Mouse (Mus musculus): ENCODE data around the gene Zfp689. TPM values are rescaled to one million over a fixed set of nuclear protein-coding genes. Genes with fewer than 3 reads are reported as not detected.

The Zfp689 gene
- polyA plus RNA-seq (2012; rRNA removed): 1.3 and 1.5 TPM in 2 replicates

DNA sequence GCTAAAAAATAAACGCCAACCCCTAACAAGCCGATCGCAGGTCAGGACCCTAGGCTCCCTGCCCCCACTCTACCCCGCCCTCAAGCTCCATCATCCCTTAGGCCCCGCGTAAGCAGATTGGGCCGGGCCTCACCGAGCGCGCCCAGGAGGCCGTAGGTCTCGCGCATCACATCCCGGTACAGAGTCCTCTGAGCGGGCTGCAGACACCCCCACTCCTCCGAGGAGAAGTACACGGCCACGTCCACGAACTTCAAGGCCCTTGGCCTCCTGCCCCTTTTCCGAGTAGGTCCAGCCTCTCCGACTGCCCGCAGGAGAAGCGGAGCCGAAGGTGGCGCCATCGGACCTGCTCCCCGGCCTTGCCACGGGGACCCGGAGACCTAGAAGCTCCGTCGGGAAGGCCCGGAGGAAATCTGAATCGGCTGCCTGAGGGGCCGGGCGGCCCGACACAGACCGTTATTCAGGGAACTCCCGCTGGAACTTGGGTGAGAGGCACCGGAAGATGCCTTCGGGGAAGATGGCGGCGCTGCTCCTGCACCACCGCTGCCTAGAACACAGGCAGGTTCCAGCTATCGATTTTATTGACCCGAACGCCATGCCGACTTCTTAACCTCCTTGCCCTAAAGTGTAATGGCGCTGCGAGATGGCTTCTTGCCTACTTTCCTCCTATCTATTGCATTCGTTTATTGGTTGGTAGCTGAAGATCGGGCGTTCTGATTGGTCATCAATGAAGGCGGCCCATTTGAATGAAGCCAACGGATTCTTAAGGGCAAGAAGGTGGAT, at the start of gene Zfp689:
Gene Zfp689 (minus strand): TSS at position 638 of the 780 bp plus-strand sequence.

DNA sequence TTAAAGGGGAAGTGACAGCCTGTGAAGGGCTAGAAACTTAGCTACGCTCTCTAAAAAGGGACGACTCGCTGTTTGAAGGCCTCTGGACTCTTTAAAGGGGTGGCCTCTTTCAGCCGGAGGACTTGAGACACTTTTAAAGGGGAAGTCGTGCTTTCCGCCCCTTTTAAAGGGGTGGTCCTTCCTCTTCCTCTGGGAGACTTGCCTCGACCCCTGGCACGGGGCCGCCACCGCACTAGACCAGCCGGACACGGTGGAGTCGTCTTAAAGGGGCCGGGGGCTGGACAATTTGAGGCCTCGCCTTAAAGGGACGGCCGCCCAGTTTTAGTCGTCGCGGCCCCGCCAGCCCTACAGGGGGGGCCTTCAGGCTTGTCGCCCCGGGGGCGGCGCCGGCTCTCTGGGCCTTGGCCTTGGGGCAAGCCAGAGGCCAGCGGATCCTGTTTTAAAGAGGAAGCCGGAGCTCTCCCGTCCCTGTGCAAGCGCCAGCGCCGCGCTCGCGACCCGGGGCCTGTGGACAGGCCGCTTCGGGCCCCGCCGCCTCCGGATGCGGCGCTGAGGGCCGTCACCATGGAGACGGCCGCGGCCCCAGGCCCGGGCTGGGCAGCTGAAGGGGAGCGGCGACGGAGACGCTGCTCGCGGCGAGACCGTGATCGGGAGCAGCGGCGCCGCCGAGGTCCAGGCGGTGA, 29.8 kb upstream of the Zfp689 start, which contains the start of gene Fbrs:
Gene Fbrs (plus strand): TSS at position 565 of the 683 bp plus-strand sequence.

DNA sequence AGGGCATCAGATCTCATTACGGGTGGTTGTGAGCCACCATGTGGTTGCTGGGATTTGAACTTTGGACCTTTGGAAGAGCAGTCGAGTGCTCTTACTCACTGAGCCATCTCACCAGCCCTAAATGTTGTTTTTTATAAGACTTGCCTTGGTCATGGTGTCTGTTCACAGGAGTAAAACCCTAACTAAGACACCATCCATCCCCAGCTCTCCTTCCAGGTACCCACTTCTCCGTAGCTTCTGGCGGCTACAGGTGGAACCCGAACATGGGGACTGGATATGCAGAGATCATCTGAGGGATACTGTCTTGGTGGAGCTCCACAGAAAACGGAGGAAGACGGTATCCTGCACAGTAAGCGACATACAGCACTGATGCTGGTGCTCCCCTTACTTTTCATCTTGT, 10.4 kb upstream of the Zfp689 start, which contains the start of gene Prr14:
Gene Prr14 (plus strand): TSS at position 301 of the 400 bp plus-strand sequence.

DNA sequence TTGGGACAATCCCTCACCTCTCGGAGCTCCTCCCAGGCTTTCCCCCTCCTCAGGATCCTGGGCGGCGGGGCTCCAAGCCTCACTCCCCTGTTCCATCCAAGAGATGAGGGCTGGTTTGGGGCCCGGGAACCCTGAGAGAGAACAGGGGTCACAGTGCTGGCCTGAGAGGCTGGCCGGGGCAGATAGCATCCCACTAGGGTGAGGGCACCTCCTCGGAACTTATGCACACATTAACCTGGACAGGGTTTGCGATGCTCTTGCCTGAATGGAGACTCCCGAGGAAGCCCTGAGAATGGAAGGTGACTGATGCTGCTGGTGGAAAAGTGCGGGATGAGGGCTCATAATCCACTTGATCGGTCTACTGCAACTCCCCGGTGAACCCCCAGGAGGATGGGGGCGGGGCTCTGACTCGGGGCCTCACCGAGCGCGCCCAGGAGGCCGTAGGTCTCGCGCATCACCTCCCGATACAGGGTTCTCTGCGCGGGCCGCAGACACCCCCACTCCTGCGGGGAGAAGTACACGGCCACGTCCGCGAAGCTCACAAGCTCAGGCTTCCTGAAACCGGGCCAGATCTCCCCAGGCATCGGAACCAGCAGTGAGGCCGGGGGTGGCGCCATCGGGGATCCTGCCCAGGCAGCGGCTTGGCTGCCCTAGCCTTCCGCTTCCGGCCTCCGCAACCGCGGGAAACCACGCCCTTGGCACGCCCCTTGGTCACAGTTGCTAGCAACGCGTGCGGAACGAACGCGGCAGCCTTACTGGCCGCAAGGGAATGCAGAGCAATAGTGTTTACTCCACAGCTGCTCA, 27.4 kb downstream of the Zfp689 start, which contains the start of gene Zfp688:
Gene Zfp688 (minus strand): TSS at position 681 of the 804 bp plus-strand sequence.

DNA sequence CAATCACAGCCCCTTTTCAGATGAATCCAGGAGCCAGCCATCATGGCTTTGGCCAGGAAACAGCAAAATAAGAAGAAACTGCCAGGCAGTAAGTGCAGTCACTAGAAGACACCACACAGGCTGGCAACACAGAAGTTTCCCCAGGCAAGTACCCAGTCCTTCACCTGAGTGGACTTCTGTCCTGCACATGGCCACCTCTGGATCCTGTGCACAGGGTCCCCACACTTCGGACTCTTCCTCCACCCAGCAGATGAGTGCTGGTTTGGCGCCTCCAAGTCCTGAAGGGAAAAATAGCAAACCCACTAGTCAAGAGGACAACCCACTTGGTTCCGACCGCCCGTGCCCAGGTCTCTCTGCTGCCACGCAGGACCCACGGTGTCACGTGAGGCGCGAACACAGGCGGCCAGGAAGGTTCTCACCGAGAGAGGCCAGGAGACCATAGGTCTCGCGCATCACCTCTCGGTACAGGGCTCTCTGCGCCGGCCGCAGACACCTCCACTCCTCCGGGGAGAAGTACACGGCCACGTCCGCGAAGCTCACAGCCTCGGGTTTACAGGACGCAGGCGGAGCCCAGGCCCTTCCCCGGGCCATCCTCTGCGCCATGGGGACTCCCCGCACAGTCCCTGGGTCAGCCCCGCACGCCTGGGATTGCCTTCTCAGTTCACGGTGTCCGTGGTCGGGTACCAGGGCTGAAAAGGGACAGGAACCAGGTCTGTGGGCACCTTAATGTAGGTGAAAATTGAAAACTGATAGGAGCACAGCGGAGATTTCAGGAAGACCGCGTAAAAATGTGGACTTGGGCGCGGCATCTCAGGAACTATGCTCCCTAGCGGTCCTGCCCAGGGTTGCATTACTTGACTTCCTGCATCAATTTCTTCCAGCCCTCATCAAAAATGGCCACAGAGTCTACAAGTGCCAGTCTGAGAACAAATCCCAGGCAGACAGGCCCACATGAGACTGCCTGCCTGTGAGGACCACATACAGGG, 42.7 kb downstream of the Zfp689 start, which contains the start of gene Zfp764:
Gene Zfp764 (minus strand): TSS at position 821 of the 986 bp plus-strand sequence.

DNA sequence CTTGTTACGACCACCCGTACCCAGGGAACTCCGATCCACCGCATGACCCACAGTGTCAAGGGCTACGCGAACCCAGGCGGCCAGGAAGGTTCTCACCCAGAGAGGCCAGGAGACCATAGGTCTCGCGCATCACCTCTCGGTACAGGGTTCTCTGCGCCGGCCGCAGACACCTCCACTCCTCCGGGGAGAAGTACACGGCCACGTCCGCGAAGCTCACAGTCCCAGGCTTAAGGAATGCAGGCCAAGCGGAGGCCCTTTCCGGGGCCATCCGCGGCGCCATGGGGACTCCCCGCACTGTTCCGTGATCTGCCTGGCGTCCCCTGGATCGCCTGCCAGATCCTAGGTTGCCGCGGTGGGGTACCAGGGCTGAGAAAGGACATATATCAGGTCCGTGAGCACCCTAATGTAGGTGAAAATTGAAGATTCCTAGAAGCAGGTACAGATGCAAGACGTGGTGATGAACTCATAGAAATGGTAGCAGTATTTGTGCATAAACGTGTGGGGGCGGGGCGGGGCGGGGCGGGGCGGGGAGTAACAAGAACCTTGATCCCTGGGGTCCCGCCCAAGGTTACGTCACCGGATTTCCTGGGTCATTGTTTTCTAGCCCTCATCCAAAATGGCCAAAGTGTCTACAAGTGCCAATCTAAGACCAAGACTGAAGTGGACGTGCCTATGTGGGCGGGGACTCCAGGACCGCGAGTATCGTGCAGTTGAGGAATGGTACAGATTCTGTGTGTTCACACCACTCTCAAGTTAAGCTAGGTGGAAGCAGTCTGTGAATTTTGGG, 55.6 kb downstream of the Zfp689 start, which contains the start of gene E430018J23Rik:
Gene E430018J23Rik (minus strand): TSS at position 473 of the 787 bp plus-strand sequence.

Other genes with a start within 250 kb of the Zfp689 start
- 11.9 and 12.6 TPM in 2 replicates for gene Tbc1d10b, start 240.7 kb downstream of the Zfp689 start, polyA plus RNA-seq (2012; rRNA removed)
- 8.3 and 12.1 TPM in 2 replicates for gene Mylpf, start 240.3 kb downstream of the Zfp689 start, polyA plus RNA-seq (2012; rRNA removed)
- gene Zfp553, start 216.1 kb downstream of the Zfp689 start, polyA plus RNA-seq (2012; rRNA removed): 2.8 and 2.9 TPM in 2 replicates
- 21.1 and 21.7 TPM in 2 replicates for gene Sept1, start 216.0 kb downstream of the Zfp689 start, polyA plus RNA-seq (2012; rRNA removed)
- gene Zfp771, start 204.9 kb downstream of the Zfp689 start, polyA plus RNA-seq (2012; rRNA removed): 20.6 and 24.9 TPM in 2 replicates
- gene Dctpp1, start 188.4 kb downstream of the Zfp689 start, polyA plus RNA-seq (2012; rRNA removed): 52.9 and 73.0 TPM in 2 replicates
- 153 and 165 TPM in 2 replicates for gene Sephs2, start 175.1 kb downstream of the Zfp689 start, polyA plus RNA-seq (2012; rRNA removed)
- 9.1 and 10.0 TPM in 2 replicates for gene Itgal, start 152.9 kb downstream of the Zfp689 start, polyA plus RNA-seq (2012; rRNA removed)
- 8.5 and 9.3 TPM in 2 replicates for gene Zfp768, start 103.6 kb downstream of the Zfp689 start, polyA plus RNA-seq (2012; rRNA removed)
- 2.2 and 2.4 TPM in 2 replicates for gene Zfp747, start 73.1 kb downstream of the Zfp689 start, polyA plus RNA-seq (2012; rRNA removed)
- gene 9130019O22Rik, start 62.0 kb downstream of the Zfp689 start, polyA plus RNA-seq (2012; rRNA removed): 1.00 and 1.1 TPM in 2 replicates
- 2.7 TPM in 2 replicates for gene E430018J23Rik, start 55.5 kb downstream of the Zfp689 start, polyA plus RNA-seq (2012; rRNA removed)
- gene Zfp764, start 42.3 kb downstream of the Zfp689 start, polyA plus RNA-seq (2012; rRNA removed): 1.7 and 1.8 TPM in 2 replicates
- gene Zfp688, start 27.1 kb downstream of the Zfp689 start, polyA plus RNA-seq (2012; rRNA removed): 5.6 and 5.8 TPM in 2 replicates
- gene Prr14, start 10.5 kb upstream of the Zfp689 start, polyA plus RNA-seq (2012; rRNA removed): 20.0 and 23.0 TPM in 2 replicates
- 6.4 and 7.1 TPM in 2 replicates for gene Fbrs, start 30.0 kb upstream of the Zfp689 start, polyA plus RNA-seq (2012; rRNA removed)
- gene Srcap, start 62.8 kb upstream of the Zfp689 start, polyA plus RNA-seq (2012; rRNA removed): 2.5 and 2.8 TPM in 2 replicates
- 3.5 and 5.2 TPM in 2 replicates for gene Gm42715, start 70.4 kb upstream of the Zfp689 start, polyA plus RNA-seq (2012; rRNA removed)
- gene Tmem265, start 112.2 kb upstream of the Zfp689 start, polyA plus RNA-seq (2012; rRNA removed): 0.68 and 0.78 TPM in 2 replicates
- 28.4 and 35.4 TPM in 2 replicates for gene Phkg2, start 124.2 kb upstream of the Zfp689 start, polyA plus RNA-seq (2012; rRNA removed)
- 3.1 and 4.4 TPM in 2 replicates for gene Ccdc189, start 139.4 kb upstream of the Zfp689 start, polyA plus RNA-seq (2012; rRNA removed)
- 12.6 and 15.5 TPM in 2 replicates for gene Rnf40, start 139.6 kb upstream of the Zfp689 start, polyA plus RNA-seq (2012; rRNA removed)
- gene Zfp629, start 166.6 kb upstream of the Zfp689 start, polyA plus RNA-seq (2012; rRNA removed): 3.4 and 4.5 TPM in 2 replicates